Mouse (Mus musculus): ENCODE results near the gene Klhl7. TPM values are rescaled to one million over a fixed set of nuclear protein-coding genes. Genes with fewer than 3 reads are reported as not detected.

The Klhl7 gene
- polyA plus RNA-seq, 1 experiment from 2014 or later = 19.6 TPM

- Histone ChIP-seq H3K4me2 (no peak overlapping the region), H3K27ac (replicated peaks) (no peak overlapping the region), H3K4me1 (replicated peaks) (no peaks in the 10 kb centered on the region), H3K36me3 (replicated peaks) (peaks cover 35% of the 10 kb centered on the region), H3K4me3 (replicated peaks) (no peak overlapping the region), H3K9me3 (replicated peaks) (no peaks in the 10 kb centered on the region), H3K9ac (no peak overlapping the region), H3K27me3 (no peaks in the 10 kb centered on the region)
- 85% methylated on average over 9 of the region's 9 CpGs for WGBS (ENCODE audit: insufficient replicate concordance)
- no peak for ATAC-seq (ENCODE audit: insufficient read depth)
Measured at GRCm38 (mm10) chr5:24182296-24182734, 81.9 kb downstream of the Klhl7 start.

- Histone ChIP-seq H3K9me3 (replicated peaks) (no peaks in the 10 kb centered on the region), H3K9ac (no peak overlapping the region), H3K27me3 (no peaks in the 10 kb centered on the region), H3K27ac (replicated peaks) (no peak overlapping the region), H3K4me2 (no peak overlapping the region), H3K4me1 (replicated peaks) (no peaks in the 10 kb centered on the region), H3K36me3 (replicated peaks) (peaks cover 28% of the 10 kb centered on the region), H3K4me3 (replicated peaks) (no peak overlapping the region)
- 77% methylated on average over 6 of the region's 6 CpGs for WGBS (ENCODE audit: insufficient replicate concordance)
- ATAC-seq (ENCODE audit: insufficient read depth) = no peak
Measured at GRCm38 (mm10) chr5:24183096-24183495, 82.7 kb downstream of the Klhl7 start.

- H3K36me3 ChIP-seq (replicated peaks) = peaks cover 26% of the 10 kb centered on the region
- no peaks in the 10 kb centered on the region for H3K4me1 ChIP-seq (replicated peaks)
- H3K27me3 ChIP-seq = no peaks in the 10 kb centered on the region
- H3K4me2 ChIP-seq = no peak overlapping the region
- no peak overlapping the region for H3K9ac ChIP-seq
- no peaks in the 10 kb centered on the region for H3K9me3 ChIP-seq (replicated peaks)
- H3K4me3 ChIP-seq (replicated peaks) = no peak overlapping the region
- H3K27ac ChIP-seq (replicated peaks) = no peak overlapping the region
- no peak for ATAC-seq (ENCODE audit: insufficient read depth)
- 78% methylated on average over 5 of the region's 5 CpGs for whole genome bisulfite sequencing (ENCODE audit: insufficient replicate concordance)
Measured at GRCm38 (mm10) chr5:24184011-24184410, 83.6 kb downstream of the Klhl7 start.

- H3K4me1 ChIP-seq (replicated peaks) = no peaks in the 10 kb centered on the region
- H3K27ac ChIP-seq (replicated peaks) = no peak overlapping the region
- H3K4me2 ChIP-seq = no peak overlapping the region
- peaks cover 4% of the 10 kb centered on the region; the same call in 1 of the 2 replicates for H3K36me3 ChIP-seq (replicated peaks)
- H3K9ac ChIP-seq = no peak overlapping the region
- ATAC-seq (ENCODE audit: insufficient read depth) = no peak
- no peak overlapping the region for H3K4me3 ChIP-seq (replicated peaks)
- H3K9me3 ChIP-seq (replicated peaks) = no peaks in the 10 kb centered on the region
- WGBS (ENCODE audit: insufficient replicate concordance) = 52% methylated on average over 4 of the region's 4 CpGs
- H3K27me3 ChIP-seq = no peaks in the 10 kb centered on the region
Measured at GRCm38 (mm10) chr5:24188476-24188875, 88.1 kb downstream of the Klhl7 start.

GRCm38 (mm10) chr5:24191821-24192220 lies 91.4 kb downstream of the Klhl7 start:
- ATAC-seq (ENCODE audit: insufficient read depth) = no peak

GRCm38 (mm10) chr5:24201006-24201405 lies 100.6 kb downstream of the Klhl7 start:
- no peaks in the 10 kb centered on the region for H3K27me3 ChIP-seq
- no peaks in the 10 kb centered on the region for H3K36me3 ChIP-seq (replicated peaks)
- H3K4me3 ChIP-seq (replicated peaks) = no peak overlapping the region
- no peak for ATAC-seq (ENCODE audit: insufficient read depth)
- H3K9ac ChIP-seq = no peak overlapping the region
- H3K4me2 ChIP-seq = no peak overlapping the region
- no peak overlapping the region for H3K27ac ChIP-seq (replicated peaks)
- 26% methylated on average over 4 of the region's 4 CpGs for WGBS (ENCODE audit: insufficient replicate concordance)
- H3K9me3 ChIP-seq (replicated peaks) = no peaks in the 10 kb centered on the region
- no peaks in the 10 kb centered on the region for H3K4me1 ChIP-seq (replicated peaks)

More at GRCm38 (mm10) chr5:24191821-24192220, 91.4 kb downstream of the Klhl7 start:
- Histone ChIP-seq H3K27me3 (no peaks in the 10 kb centered on the region), H3K9me3 (replicated peaks) (no peaks in the 10 kb centered on the region), H3K36me3 (replicated peaks) (no peaks in the 10 kb centered on the region), H3K27ac (replicated peaks) (no peak overlapping the region), H3K4me2 (no peak overlapping the region), H3K9ac (no peak overlapping the region), H3K4me1 (replicated peaks) (no peaks in the 10 kb centered on the region), H3K4me3 (replicated peaks) (no peak overlapping the region)
- 66% methylated on average over 2 of the region's 2 CpGs for WGBS (ENCODE audit: insufficient replicate concordance)

- Histone ChIP-seq H3K9ac (no peak overlapping the region), H3K9me3 (replicated peaks) (no peaks in the 10 kb centered on the region), H3K27me3 (no peaks in the 10 kb centered on the region), H3K4me2 (no peak overlapping the region), H3K4me3 (replicated peaks) (no peak overlapping the region), H3K36me3 (replicated peaks) (no peaks in the 10 kb centered on the region), H3K27ac (replicated peaks) (no peak overlapping the region), H3K4me1 (replicated peaks) (no peaks in the 10 kb centered on the region)
- whole genome bisulfite sequencing (ENCODE audit: insufficient replicate concordance) = 58% methylated on average over 5 of the region's 5 CpGs
- no peak for ATAC-seq (ENCODE audit: insufficient read depth)
Measured at GRCm38 (mm10) chr5:24202492-24202891, 102.1 kb downstream of the Klhl7 start.

GRCm38 (mm10) chr5:24203266-24203665 lies 102.9 kb downstream of the Klhl7 start:
- Histone ChIP-seq H3K9ac (no peak overlapping the region), H3K27me3 (no peaks in the 10 kb centered on the region), H3K4me1 (replicated peaks) (no peaks in the 10 kb centered on the region), H3K4me3 (replicated peaks) (no peak overlapping the region), H3K4me2 (no peak overlapping the region), H3K9me3 (replicated peaks) (no peaks in the 10 kb centered on the region), H3K36me3 (replicated peaks) (no peaks in the 10 kb centered on the region), H3K27ac (replicated peaks) (no peak overlapping the region)
- WGBS (ENCODE audit: insufficient replicate concordance) = 67% methylated on average over 5 of the region's 5 CpGs
- ATAC-seq (ENCODE audit: insufficient read depth) = no peak

- Histone ChIP-seq H3K4me2 (no peak overlapping the region), H3K9ac (no peak overlapping the region), H3K4me1 (replicated peaks) (no peaks in the 10 kb centered on the region), H3K36me3 (replicated peaks) (no peaks in the 10 kb centered on the region), H3K9me3 (replicated peaks) (no peaks in the 10 kb centered on the region), H3K27ac (replicated peaks) (no peak overlapping the region), H3K27me3 (no peaks in the 10 kb centered on the region), H3K4me3 (replicated peaks) (no peak overlapping the region)
- ATAC-seq (ENCODE audit: insufficient read depth) = no peak
- WGBS (ENCODE audit: insufficient replicate concordance) = 61% methylated on average over 10 of the region's 10 CpGs
Measured at GRCm38 (mm10) chr5:24207965-24208364, 107.6 kb downstream of the Klhl7 start.

GRCm38 (mm10) chr5:24208505-24208904 lies 108.1 kb downstream of the Klhl7 start:
- 32% methylated on average over 5 of the region's 5 CpGs for WGBS (ENCODE audit: insufficient replicate concordance)
- H3K4me3 ChIP-seq (replicated peaks) = no peak overlapping the region
- H3K27ac ChIP-seq (replicated peaks) = no peak overlapping the region
- no peaks in the 10 kb centered on the region for H3K27me3 ChIP-seq
- no peak overlapping the region for H3K9ac ChIP-seq
- no peaks in the 10 kb centered on the region for H3K4me1 ChIP-seq (replicated peaks)
- H3K9me3 ChIP-seq (replicated peaks) = no peaks in the 10 kb centered on the region
- no peak overlapping the region for H3K4me2 ChIP-seq
- ATAC-seq (ENCODE audit: insufficient read depth) = no peak
- H3K36me3 ChIP-seq (replicated peaks) = no peaks in the 10 kb centered on the region

Measured in liver, embryonic 15.5 days (tissue).